Mouse (Mus musculus) lung, postnatal 10 days (tissue): ENCODE data around the gene Poc1b.
A peak's percentile ranks its signal among the peaks of the same experiment; 100 is the strongest.

Source experiments
- DNase-seq: peaks from one replicate; pipeline ENCODE4 v3.0.0; 2021

The Poc1b gene

DNA sequence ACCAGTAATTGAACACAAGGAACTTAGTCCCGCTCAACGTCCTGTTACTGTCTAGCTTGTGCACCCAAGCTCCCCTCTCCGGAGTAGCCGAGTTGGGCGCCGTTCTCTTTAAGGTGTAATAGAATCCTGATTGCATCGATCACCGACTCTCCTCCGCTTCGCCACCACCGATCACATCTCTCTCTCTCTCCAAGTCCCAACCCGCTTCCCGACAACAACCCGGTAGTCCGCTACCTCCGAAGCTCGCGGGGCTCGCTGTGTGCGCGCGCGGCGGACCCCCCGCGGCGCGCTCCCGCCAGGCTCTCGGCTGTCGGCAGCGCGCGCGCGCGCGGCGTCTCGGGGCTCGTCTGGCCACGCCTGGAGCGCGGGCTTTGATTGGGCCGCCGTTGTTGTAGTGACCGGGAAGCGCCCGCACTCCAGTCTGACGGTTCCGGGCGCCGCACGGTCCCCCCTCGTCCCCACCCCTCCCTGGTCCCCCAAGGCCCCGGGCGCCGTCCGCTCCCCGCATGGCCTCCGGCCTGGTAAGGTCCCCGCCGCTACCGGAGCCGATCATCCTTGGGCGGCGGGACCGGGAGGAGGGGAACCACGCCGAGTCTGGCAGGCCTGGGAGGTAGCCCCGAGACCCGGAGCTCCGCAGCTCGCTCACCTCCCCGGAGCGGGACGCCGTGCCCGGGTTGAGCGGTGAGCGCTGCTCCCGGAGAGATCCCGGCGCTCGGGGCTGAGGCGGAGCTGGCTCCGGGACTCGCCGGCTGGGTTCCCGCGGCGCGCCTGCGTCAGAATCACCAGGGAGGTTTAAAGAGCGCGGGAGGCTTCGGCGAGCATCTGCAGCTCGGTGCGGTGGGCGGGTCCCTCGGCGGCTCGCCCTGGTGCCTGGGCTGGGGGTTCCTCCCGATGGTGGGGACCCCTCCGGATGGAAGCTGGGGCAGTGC is at the start of gene Poc1b:
Gene Poc1b (plus strand): TSS at position 334 of the 929 bp plus-strand sequence.
- DNase-seq = peak; percentile 90

DNA sequence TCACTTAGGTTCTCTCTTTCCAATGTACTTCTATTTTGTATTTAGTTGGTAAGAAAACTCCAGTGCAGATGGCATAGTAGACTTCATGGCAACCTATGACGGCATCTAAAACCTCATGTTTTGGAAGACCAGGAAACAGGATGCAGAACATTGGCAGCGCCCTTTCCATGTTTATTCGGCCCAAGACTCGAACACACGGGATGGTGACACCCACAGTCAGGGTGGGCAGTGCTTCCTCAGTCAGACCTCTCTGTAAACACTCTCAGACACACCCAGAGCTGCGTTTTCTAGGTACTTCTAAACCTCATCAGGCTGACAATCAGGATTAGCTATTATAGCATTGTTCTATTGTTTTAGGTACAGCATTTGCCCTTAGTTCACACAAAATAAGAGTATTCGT is 46.2 kb upstream of the Poc1b start:
- DNase-seq = peak; percentile 49

DNA sequence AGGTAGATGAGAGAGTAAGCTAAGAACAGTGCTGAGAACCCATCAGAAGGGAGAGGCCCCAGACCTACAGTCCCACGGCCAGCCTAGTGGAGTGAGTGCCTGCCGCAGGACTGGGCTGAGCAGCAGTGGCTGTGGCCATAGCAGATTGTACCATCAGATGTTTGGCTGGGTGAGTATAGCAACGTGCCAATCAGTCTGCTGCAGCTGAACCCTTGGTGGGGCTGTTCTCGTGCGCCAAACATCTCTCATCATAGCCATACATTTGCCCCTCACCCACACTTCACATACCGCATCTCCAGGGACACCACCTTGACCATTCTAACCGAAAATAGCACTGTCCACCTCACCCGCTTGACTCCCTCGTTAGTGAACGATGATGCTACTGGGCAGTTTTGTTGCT is 45.4 kb upstream of the Poc1b start:
- no peak for DNase-seq

DNA sequence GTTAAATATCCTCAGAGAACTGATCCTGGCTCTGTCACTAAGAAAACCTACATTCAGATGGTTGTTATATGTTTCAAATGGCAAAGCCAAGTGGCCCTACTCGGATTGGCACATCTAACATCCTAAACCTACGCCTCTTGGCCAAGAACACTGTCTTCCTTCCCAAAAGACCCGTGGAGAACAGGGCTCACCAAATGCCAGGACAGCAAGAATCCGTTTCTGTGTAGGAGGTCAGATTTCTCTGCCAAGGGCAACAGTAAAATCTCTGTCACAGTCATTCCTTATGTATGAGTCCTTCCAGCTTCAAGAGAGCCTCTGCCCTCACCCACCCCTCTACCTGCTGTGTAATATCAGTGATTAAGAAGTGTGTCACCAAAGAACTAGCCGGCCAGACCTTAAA is 44.3 kb upstream of the Poc1b start:
- DNase-seq = no peak

DNA sequence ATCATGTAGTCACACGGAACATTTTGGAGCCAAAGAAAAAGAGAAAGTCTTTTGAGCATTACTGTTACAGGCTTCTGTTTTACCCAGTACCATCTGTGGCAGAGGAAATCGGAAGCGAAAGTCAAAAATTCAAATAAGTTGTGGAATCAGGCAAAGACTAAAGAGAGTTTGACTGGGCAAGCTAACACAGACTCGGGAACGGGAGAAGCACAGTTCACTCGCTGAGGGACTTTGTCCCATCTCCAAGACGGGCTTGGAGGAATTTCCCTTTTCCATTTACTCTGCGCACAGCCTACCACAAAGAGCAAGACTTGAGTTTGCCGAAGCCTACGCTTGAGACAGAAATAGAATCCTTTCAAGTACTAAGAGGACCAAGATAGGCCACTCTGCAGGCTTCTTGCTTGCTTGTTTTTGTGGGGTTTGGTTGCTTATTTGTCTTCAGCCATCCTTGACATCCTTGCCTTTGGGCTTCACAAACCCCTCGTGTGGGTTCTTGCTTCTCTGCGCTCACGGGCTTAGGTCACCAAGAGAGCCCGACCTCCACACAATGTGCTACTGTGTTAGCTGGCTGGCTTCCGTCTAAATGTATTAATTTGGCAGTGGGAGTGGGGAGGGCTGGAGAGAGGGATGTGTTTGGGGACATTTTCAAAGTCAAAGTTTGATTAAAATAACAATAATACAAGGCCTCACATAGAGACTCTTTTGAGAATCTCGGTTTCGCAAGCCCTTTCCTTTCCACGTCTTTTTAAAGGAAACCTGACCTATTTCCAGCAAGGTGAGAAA is 30.5 kb upstream of the Poc1b start:
- peak; percentile 28 for DNase-seq

DNA sequence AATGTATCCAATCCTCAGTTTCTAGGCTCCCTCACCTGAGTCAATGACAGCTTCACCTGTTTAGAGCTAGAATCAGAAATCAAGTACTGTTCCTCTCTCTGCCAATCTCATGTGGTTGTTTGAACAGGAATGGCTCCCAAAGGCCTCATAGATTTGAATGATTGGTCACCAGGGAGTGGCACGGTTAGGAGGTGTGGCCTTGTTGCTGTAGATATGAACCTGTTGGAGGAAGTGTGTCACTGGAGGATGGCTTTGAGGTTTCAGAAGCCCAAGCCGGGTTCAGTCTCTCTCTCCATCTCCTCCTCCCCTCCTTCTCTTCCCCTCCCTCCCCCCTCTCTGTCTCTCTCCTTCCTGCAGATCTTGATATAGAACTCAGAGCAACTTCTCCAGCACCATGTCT is 28.2 kb upstream of the Poc1b start:
- no peak for DNase-seq

DNA sequence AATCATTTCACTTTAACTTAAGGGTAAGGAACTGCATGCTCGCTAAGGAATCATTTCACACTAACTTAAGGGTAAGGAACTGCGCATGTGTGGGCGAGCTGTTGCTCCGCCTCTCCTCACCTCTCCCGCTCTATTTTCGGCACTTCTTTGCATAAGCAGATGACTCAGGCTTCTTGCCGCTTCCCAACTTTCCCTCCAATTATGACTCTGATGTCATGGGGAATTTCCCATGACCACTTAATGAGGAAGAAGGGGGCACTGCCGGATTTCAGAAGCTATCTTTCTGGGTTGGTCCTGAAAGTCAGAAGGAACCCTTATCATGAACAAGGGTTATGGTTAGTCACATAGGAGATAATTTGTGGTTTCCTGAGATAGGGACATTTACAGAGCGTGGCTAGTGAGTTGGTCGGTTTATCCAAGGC is 25.3 kb upstream of the Poc1b start:
- no peak for DNase-seq

DNA sequence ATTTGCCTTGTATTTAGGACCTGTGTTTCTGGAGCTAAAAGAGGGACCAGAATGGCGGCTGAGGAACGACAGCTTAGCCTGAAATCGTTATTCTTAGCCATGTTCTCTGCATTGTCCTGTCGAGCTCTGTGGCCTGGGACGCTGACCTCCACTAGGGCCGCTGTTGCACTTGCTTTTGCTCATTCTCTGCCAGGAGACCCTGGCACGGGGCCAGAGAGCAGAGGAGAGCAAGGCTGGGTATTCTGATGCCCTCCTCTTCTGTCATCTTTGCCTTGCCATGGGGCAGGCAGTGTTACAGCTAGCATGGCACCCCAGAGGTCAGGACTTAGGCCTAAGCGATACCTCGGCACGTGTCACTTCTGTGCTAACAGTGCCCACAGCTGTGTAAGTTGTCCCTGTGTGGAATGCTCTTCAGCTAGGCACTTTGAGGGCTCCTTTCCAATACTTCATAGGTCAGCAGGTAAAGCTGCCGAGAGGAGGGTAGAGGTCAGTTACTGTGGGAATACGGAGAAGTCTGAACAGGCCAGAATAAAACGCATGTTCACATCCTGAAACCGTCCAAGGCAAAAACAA is 23.3 kb upstream of the Poc1b start:
- peak; percentile 49 for DNase-seq

DNA sequence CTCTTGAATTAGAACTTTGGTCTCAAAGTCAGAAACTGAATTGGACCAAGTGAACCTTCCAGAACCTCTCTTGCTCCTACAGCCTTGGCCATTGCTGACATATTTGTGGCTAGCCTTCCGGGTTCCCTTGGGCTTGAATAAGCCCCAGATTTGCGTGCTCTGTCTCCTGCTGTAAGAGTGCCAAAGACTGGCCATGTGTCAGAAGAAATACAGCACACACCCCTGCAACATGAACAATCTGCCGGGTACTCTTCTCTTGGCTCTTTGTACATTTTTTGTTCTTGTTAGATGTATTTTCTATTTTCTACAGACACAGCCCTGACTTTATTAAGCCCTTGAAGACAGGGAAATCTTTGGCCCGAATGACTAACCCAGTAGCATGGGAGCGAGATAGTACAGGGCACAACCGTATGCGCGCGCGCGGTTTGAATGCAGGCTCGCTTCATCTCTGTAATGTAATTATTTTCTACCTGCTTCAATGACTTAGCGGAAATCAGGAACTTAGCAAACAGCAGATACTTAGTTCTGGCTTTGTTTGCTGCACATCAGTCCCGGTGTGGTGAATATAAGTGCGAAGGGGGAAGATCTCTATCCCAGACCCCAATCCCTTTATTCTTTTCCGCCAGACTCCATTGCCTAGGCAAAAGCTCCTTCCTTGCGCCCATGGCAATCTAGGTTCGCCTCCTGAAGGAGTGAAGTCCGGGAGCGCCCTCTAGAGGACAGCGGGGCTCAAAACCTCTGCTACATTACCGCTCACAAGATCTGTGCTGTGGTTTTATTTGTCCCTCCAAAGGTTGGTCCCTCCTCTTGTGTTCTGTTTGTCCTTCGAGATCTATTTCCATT is 22.2 kb upstream of the Poc1b start:
- peak; percentile 93 for DNase-seq

DNA sequence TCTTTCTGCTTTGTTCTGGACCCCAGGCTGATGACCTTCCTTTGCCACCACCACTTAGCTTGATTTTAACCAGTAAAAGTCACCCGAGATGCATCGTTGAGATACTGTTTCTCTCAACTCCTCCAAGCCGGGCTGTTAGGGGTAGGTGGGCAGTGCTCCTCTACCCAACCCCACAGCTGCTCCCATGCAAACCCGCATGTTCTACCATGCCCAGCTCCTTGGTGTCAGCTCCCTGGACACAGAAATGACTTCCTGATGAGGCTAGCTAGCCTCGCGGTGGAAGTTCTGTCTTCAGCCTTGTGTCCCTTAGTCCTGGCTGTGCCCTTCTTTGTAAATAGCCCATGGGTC is 21.6 kb upstream of the Poc1b start:
- no peak for DNase-seq

DNA sequence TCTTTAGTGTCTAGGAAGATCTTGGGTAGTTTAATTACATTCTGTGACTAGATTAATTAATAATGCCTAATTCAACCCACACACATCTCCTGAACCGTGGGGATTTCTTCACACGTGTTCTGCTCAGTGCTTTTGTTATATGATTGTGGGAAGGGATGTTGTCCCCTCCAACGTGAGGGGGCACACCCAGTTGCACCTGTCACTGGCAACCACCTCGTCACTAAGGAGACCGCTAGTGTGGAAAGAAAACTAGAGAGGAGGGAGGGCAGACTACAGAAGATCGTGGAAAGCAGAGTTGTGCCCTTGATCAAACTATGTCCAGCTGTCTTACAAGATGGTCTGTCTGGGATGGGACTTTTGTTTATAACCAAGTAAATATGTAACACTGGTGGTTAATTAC is 20.8 kb upstream of the Poc1b start:
- no peak for DNase-seq

DNA sequence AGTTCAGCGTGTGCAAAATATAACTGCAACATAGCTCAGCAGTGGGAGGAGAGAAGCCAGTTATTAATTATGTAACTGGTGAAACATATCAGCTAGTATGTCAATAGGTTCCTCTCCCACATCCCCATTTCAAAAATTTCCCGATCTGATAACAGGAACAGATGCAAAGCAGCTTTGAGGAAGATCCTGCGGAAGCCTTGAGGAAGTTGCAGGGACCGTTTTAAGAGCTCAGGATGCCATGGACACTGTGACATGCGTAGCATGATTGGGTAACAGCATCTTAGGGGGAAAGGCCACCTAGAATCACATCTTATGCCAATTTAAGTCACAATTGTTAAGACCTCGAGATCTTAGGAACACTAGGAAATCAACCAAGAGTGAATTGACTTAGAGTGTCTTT is 16.9 kb upstream of the Poc1b start:
- no peak for DNase-seq

DNA sequence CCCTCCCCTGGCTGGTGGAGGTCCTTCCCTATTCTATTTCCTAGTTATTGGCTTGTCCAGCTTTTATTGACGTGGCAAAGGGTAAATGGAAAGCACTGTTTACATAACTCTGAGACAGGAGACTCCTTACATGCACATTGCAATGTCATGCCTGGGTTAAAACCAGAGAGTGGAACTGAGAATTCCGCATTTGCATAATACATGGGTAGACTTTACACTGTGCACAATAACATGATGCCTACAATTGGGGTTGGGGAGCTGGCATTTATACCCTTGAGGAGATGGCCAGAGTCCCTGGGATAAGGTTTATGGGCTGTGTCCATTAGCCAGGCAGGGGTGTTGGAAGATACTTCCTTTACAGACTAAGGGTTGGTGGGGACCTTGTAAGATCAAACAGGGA is 13.5 kb upstream of the Poc1b start:
- DNase-seq = no peak

DNA sequence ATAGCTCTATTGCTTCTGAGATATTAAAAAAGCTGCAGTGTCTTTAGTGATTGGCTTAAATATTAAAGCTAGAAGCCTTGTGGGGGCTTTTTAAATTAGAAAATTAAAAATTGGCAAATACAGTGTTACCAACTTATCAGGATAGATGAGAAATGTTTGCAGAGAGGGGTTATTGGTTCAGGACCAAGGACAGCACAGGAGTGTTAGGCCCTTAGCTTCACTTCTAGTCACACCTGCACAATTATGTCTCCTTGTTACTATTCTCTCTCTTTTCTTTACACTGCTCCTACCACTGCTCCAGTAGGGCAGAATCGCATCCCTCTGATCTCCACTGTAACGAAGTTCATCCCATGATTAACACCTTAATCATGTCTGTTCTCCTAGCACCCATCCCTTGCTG is 11.7 kb upstream of the Poc1b start:
- no peak for DNase-seq

DNA sequence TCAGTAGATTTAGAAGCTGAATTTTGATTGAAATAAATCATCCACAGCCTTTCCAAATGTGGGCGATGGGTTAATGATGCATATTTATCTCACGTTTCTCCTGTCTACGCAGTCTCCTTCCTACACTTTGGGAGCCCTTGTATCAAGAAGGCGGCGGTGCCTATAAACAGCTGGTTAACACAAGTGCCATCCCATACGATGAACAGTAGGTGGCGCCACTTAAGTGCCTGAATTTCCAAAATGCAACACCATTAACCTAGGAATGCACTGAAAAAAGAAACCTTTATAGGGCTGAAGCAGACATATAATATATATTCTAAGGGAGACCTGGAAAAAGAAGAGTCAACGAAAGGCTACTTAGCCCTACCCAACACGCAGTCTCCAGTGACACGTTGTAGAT is 9.5 kb upstream of the Poc1b start:
- DNase-seq = peak; percentile 69

DNA sequence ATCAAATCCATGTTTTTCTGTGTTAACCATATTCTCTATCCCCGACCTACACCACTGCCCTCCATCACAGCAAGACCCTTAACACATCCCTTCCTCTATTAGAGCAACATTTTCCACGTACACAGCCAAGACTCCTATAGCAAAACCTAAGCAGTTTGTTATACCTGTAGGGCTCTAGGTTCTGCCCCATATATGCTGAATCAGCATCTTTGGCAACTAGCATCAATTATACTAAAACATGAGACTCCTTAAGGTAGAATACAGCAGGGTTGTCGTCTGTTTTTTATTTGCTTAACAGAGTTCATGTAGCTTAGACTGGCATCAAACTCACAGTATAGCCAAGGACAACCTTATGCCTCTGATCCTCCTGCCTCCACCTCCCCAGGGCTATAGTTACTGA is 1.3 kb upstream of the Poc1b start:
- DNase-seq = no peak

DNA sequence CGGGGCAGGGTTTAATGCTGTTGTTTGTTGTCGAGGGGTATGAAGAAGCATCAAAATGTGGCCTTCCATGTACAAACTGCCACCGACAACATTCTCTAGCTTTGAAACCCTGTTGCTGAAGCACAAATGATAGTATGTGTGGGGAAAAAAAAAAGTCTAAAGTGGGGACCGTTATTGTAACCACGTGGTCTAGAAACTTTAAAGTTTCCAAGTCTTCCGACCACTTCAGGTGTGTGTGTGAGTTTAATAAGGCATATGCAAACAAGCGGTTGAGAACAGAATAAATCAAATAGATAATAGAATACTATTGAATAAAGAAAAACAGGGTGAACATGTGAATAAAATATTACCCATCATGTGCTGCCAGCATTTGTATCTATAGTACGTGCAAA is 529 bp upstream of the Poc1b start:
- DNase-seq = no peak

DNA sequence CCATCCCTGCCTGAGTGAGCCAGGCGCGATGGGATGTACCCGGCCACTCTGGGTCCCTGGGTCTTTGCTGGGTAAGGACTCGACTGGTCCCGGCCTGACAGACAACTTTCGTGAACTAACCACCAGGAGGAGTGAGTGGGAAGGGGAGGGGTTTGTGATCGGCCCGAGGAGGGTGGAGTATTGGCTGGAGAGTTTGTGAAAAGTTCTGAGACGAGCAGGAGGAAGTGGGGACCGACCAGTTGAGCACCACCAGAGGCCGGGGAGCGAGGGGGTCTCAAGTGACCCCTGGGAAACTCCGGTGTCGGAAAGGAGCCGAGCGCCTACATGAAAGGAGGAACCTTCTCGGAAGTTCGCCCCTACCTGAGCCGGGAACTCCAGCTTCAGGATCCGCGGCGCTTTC is 1.1 kb downstream of the Poc1b start, which contains the start of gene Galnt4:
Gene Galnt4 (plus strand): TSS at position 196 of the 400 bp plus-strand sequence.
- DNase-seq = peak; percentile 95

DNA sequence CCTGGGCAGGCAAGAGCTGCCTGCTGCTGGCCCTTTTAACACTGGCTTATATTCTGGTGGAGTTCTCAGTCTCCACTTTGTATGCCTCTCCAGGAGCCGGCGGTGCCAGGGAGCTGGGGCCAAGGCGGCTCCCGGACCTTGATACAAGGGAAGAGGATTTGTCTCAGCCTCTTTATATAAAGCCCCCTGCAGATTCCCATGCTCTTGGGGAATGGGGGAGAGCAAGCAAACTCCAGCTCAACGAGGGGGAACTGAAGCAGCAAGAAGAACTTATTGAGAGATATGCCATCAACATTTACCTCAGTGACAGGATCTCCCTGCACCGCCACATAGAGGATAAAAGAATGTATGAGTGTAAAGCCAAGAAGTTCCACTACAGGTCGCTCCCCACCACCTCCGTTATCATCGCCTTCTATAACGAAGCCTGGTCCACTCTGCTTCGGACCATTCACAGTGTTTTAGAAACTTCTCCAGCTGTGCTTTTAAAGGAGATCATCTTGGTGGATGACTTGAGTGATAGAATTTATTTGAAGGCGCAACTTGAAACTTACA is 1.7 kb downstream of the Poc1b start:
- DNase-seq = no peak

DNA sequence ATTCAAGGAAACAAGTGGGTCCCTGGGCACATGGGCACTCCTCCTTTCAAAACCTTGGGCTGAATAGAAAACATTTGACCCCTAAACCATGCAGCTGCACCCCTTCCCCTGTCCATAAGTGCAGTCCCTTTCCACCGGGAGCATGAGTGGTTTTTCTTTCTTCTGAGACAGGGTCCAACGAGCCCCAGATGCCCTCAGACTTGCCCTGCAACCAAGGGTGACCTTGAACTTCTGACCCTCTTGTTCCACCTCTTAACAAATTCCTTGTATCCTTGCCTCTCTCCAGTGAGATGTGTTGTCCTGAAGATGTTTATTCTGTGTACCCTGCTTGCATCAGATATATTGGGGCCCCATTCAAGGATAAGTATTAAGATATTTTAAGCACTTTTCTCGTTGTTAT is 6.7 kb downstream of the Poc1b start:
- DNase-seq = no peak

DNA sequence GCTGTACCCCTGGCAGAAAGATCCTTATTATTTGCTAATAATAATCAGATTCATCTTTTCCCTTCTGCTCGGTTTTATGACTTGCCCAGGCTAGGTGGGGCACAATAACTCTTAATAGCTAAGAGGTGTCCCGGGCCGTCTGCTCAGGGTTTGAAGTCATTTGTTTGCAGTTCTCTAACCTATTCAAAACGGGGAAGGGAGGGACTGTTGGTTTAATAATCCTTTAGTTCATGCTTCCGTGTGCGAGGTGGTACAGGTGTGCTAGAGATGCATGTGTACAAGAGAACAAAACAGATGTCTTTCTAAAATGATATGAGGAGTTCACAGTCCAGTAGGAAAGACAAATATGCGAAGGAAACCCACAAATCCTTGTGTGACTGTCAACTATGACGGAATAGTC is 7.5 kb downstream of the Poc1b start:
- no peak for DNase-seq

DNA sequence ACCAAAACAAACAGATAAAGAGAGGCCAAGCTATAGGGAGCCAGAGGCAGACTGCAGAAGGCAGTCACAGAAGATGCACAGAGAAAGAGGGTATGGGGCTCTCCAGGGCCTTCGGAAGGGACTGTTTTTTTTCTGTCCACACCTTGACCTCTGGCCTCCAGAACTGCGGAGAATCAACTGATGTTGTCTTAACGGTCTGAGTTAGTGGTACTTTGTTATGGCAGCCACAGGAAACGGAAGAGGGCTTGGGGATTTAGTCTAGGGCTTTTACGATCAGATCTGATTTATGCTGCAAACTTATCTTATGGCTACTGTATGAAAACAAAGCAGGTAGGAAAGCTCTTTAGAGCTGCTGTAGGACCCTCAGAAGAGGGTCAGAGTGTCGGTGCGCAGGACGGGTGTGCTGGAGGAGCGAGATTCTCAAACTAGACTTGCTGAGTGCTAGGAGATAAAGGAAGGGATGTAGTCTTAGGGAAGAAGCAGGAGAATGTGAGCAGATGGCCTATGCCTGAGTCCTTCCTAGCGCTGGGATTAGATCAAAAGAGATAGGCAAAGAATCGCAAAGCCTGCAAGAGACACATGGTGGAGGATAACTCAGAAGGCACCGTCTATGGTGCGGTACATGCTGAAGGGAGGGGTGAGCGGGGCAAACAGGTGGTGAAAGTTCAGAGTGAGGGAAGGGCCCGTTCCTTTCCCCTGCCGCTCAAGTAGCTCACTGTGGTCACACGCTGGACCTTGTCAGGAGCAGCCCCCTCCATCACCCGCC is 8.8 kb downstream of the Poc1b start:
- no peak for DNase-seq
